Mouse (Mus musculus) brown adipose tissue, adult 24 weeks (tissue): ENCODE results near the gene Gm498. TPM values are rescaled to one million over a fixed set of nuclear protein-coding genes. Genes with fewer than 3 reads are reported as not detected.

Source experiments
- H3K27ac ChIP-seq: fragments of 200-500 bp; replicated peaks from 2 replicates; pipeline ENCODE4 v1.5.1; 2012; ENCODE audit warnings: low read depth, mild to moderate bottlenecking, low read length
- H3K4me1 ChIP-seq: fragments of 200-500 bp; 2 replicates; pipeline ENCODE4 v1.6.1; 2012; ENCODE audit warnings: low read length, mixed read lengths; ENCODE audit not compliant: control insufficient read depth, insufficient read depth, insufficient read length
- H3K4me3 ChIP-seq: fragments of 200-500 bp; 2 replicates; pipeline ENCODE4 v1.5.1; 2012; ENCODE audit warnings: low read depth, mild to moderate bottlenecking, low read length, moderate library complexity; ENCODE audit not compliant: insufficient read depth
- polyA plus RNA-seq: library from polyadenylated mRNA; stranded (reverse); fragments of >200 nt; gene quantifications from 2 replicates; pipeline ENCODE4 v1.2.4, GENCODE M21; 2012; ENCODE audit not compliant: missing spikeins, insufficient read depth, insufficient read length

Gm498 gene
- not detected in 2 replicates for polyA plus RNA-seq

GRCm38 (mm10) chr7:143866538-143866937 lies at the start of gene Gm498:
Gene Gm498, plus strand, starts transcription at chr7:143866838.
- no peak within 1 kb of the TSS for H3K27ac ChIP-seq
- H3K4me3 ChIP-seq, result no peak within 1 kb of the TSS
- H3K4me1 ChIP-seq, result no peaks in the 10 kb centered on the region

DNA sequence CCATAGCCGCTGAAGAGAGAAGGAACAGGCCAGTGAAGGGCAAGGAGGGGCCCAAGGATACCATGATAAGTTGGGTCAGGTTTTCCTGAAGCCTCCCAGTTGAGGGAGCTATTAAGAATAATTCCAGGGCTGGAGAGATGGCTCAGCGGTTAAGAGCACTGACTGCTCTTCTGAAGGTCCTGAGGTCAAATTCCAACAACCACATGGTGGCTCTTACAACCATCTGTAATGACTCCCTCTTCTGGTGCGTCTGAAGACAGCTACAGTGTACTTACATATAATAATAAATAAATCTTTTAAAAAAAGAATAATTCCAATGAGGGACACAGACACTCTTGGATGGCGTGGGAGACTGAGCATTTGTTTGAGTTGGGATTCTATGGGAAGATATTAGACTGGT lies 47.4 kb upstream of the Gm498 start:
- Histone ChIP-seq H3K27ac (no peak overlapping the region), H3K4me3 (no peak overlapping the region), H3K4me1 (peaks cover 7% of the 10 kb centered on the region)

DNA sequence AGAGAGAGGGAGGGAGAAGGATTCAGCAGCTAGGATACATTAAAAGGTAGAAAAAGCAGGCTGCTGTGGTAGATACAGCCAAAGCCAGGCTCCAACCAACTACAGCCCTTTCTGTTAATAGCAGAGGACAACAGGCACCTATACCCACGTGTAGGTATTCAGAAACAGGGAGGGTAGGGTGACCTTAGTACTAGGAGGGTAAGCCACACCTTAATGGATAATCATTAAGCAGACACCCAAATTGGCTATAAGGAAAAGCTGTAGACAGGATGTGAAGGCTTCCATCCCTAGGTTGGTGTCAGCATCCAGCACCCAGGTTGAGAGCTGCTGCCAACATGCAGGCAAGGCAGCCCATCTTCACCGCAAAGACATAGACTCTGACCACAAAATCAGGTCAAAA lies 45.4 kb upstream of the Gm498 start:
- Histone ChIP-seq H3K27ac (no peak overlapping the region), H3K4me3 (no peak overlapping the region), H3K4me1 (peaks cover 9% of the 10 kb centered on the region)

- Histone ChIP-seq H3K4me1 (peaks cover 9% of the 10 kb centered on the region), H3K4me3 (peak within 1 kb of the TSS; percentile 77), H3K27ac (peak within 1 kb of the TSS; percentile 98)
Measured at GRCm38 (mm10) chr7:143822375-143823265, 44.0 kb upstream of the Gm498 start, which contains the start of the genes Nadsyn1 and Dhcr7. Gene Nadsyn1, minus strand, starts transcription at chr7:143822849. Gene Dhcr7, plus strand, starts transcription at chr7:143823145.

DNA sequence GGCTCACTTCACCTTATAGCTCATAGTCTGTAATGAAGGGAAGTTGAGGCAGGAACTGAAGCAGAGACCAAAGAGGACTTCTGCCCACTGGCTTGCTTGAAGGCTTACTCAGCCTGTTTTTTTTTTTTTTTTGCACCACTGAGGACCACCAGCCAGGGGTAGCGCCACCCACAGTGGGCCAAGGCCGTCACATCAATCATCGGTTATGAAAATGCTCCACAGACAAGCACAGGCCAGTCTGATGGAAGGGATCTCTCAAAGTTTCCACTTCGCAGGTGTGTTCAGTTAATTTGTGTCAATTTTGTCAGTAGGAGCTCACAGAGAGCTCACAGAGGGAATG lies 43.4 kb upstream of the Gm498 start:
- peaks cover 9% of the 10 kb centered on the region for H3K4me1 ChIP-seq
- H3K27ac ChIP-seq, result peak overlapping the region; percentile 98
- peak overlapping the region; percentile 55 for H3K4me3 ChIP-seq

- H3K27ac ChIP-seq, result no peak overlapping the region
- peaks cover 5% of the 10 kb centered on the region for H3K4me1 ChIP-seq
Measured at GRCm38 (mm10) chr7:143826985-143827384, 39.7 kb upstream of the Gm498 start.

GRCm38 (mm10) chr7:143829504-143830331 lies 36.9 kb upstream of the Gm498 start:
- Histone ChIP-seq H3K4me3 (peak overlapping the region; percentile 71), H3K4me1 (peaks cover 5% of the 10 kb centered on the region; the same call in 1 of the 2 replicates), H3K27ac (peak overlapping the region; percentile 36)

More at GRCm38 (mm10) chr7:143826985-143827384, 39.7 kb upstream of the Gm498 start:
- no peak overlapping the region for H3K4me3 ChIP-seq

GRCm38 (mm10) chr7:143830399-143830798 lies 36.2 kb upstream of the Gm498 start:
- Histone ChIP-seq H3K27ac (no peak overlapping the region), H3K4me3 (peak overlapping the region; percentile 58), H3K4me1 (peaks cover 5% of the 10 kb centered on the region; the same call in 1 of the 2 replicates)

- Histone ChIP-seq H3K27ac (no peak overlapping the region), H3K4me1 (0 out of 2 replicates have a peak, but pooled peaks cover 2% of the 10 kb centered on the region), H3K4me3 (no peak overlapping the region)
Measured at GRCm38 (mm10) chr7:143832196-143832595, 34.4 kb upstream of the Gm498 start.

DNA sequence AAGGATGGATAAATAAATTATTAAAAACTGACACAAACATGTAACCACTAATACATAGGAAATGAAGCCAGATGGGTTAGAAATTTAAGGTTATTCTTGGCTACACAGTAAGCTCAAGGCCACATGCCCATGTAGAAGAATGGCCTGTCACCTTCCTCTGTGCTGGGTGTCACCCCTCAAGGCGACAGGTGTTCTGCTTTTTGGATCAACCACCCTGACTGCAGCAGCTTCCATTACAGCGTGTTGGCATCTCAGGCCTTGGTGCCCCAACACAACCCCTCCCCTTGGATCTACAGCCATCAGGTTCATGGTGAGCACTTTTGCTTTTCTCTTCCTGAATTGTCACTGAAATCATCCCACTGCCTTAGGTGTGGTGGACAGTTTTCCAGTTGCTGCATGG lies 34.0 kb upstream of the Gm498 start:
- Histone ChIP-seq H3K4me3 (no peak overlapping the region), H3K27ac (no peak overlapping the region), H3K4me1 (0 out of 2 replicates have a peak, but pooled peaks cover 2% of the 10 kb centered on the region)

- 0 out of 2 replicates have a peak, but pooled peaks cover 2% of the 10 kb centered on the region for H3K4me1 ChIP-seq
- H3K27ac ChIP-seq, result no peak overlapping the region
Measured at GRCm38 (mm10) chr7:143833581-143834190, 33.0 kb upstream of the Gm498 start.

GRCm38 (mm10) chr7:143834316-143834715 lies 32.3 kb upstream of the Gm498 start:
- H3K4me3 ChIP-seq, result no peak overlapping the region
- H3K27ac ChIP-seq, result no peak overlapping the region
- 0 out of 2 replicates have a peak, but pooled peaks cover 2% of the 10 kb centered on the region for H3K4me1 ChIP-seq

More at GRCm38 (mm10) chr7:143833581-143834190, 33.0 kb upstream of the Gm498 start:
- no peak overlapping the region for H3K4me3 ChIP-seq

- no peak overlapping the region for H3K27ac ChIP-seq
- H3K4me1 ChIP-seq, result 0 out of 2 replicates have a peak, but pooled peaks cover 2% of the 10 kb centered on the region
- no peak overlapping the region for H3K4me3 ChIP-seq
Measured at GRCm38 (mm10) chr7:143834972-143835371, 31.7 kb upstream of the Gm498 start.

DNA sequence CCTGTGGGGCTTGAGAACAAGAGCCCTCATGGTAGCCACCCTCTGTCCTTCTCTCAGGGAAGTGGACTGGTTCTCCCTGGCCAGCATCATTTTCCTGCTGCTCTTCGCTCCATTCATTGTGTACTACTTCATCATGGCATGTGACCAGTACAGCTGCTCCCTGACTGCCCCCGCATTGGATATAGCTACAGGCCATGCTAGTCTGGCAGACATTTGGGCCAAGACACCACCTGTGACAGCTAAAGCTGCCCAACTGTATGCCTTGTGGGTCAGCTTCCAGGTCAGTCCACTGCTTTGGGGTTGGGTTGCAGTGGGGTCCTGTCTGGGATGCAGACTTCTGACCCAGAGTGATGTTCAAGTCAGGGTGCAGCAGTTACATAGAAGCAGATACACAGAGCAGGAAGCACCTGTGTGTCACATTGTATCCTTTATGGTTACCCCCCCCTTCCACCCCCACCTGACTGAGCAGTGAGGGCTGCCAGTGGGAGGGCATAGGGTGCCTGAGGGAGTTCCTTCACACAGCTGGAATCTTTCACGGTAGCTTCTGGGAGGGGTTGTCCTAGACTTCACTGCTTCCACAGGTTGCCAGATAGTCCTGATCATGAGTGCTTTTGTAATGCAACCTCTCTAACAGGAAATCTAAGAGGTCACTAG lies 28.8 kb upstream of the Gm498 start:
- H3K4me1 ChIP-seq, result 0 out of 2 replicates have a peak, but pooled peaks cover 2% of the 10 kb centered on the region
- no peak overlapping the region for H3K4me3 ChIP-seq
- no peak overlapping the region for H3K27ac ChIP-seq
